Mouse (Mus musculus) G1E (cell line): ENCODE data around the gene Tnf. TPM values are rescaled to one million over a fixed set of nuclear protein-coding genes. Genes with fewer than 3 reads are reported as not detected.

Experiments
- ATAC-seq: 2 replicates; pipeline ENCODE4 v1.8.0; 2016; ENCODE audit warnings: mild to moderate bottlenecking; ENCODE audit not compliant: insufficient number of reproducible peaks, poor library complexity, low FRiP score, severe bottlenecking; ENCODE audit errors: extremely low read depth
- DNase-seq: peaks from one replicate; pipeline ENCODE4 v3.0.0; 2012; ENCODE audit warnings: low spot score
- H3K27me3 ChIP-seq: 2 replicates; pipeline ENCODE4 v1.6.1; 2012; ENCODE audit warnings: mild to moderate bottlenecking, low read length, inconsistent platforms; ENCODE audit not compliant: insufficient read depth
- H3K36me3 ChIP-seq: replicated peaks from 2 replicates; pipeline ENCODE3; 2012; ENCODE audit warnings: mild to moderate bottlenecking, inconsistent platforms
- H3K4me1 ChIP-seq: 2 replicates; pipeline ENCODE4 v1.6.1; 2012; ENCODE audit warnings: low read depth, low read length, inconsistent platforms, mixed read lengths; ENCODE audit not compliant: insufficient read depth
- H3K4me3 ChIP-seq: 2 replicates; pipeline ENCODE4 v1.5.1; 2012; ENCODE audit warnings: low read depth, mild to moderate bottlenecking, inconsistent platforms, low read length, moderate library complexity, mixed read lengths
- H3K9me3 ChIP-seq: replicated peaks from 2 replicates; pipeline ENCODE4 v1.6.1; 2012; ENCODE audit warnings: inconsistent platforms
- CTCF ChIP-seq: IDR thresholded peaks from 2 replicates; pipeline ENCODE4 v1.5.1; 2012; ENCODE audit warnings: low read depth, low read length, inconsistent platforms, mixed read lengths
- GATA1 ChIP-seq: IDR thresholded peaks from 2 replicates; pipeline ENCODE4 v1.6.1; 2012; ENCODE audit warnings: borderline replicate concordance, low read length, inconsistent platforms, mixed read lengths
- GATA2 ChIP-seq: IDR thresholded peaks from 2 replicates; pipeline ENCODE4 v1.6.1; 2012; ENCODE audit warnings: low read depth, low read length, inconsistent platforms, borderline replicate concordance
- POLR2AphosphoS5 ChIP-seq: IDR thresholded peaks from 2 replicates; pipeline ENCODE4 v1.6.1; 2012; ENCODE audit warnings: low read depth, low read length, inconsistent platforms; ENCODE audit not compliant: insufficient replicate concordance
- TAL1 ChIP-seq: conservative IDR thresholded peaks from 2 replicates; pipeline ENCODE4 v1.6.1; 2012; ENCODE audit warnings: low read depth, low read length, inconsistent platforms, mixed read lengths
- polyA plus RNA-seq: library from polyadenylated mRNA; stranded (reverse); fragments of >175 nt; gene quantifications from 2 replicates; pipeline ENCODE4 v1.2.3, GENCODE M21; 2012
- total RNA-seq, 2 experiments: library from RNA; stranded (forward) in 1 of 2; stranded (reverse) in 1 of 2; fragments of 200-1000 nt in 1 of 2; fragments of >200 nt in 1 of 2; fragmentation: Nextera tagmentation in 1 of 2; gene quantifications; 2 replicates each; pipeline ENCODE4 v1.2.3; 2014 to 2017

Gene Tnf
- total and polyA plus RNA-seq, 3 experiments, result 0.04 to 1.4 (median 0.68) TPM

- peaks cover 51% of the 10 kb centered on the region for H3K36me3 ChIP-seq
- H3K9me3 ChIP-seq, result no peaks in the 10 kb centered on the region
These were observed 38.3 kb downstream of the Tnf start for GRCm38 (mm10) chr17:35163326-35164081.

GRCm38 (mm10) chr17:35162730-35163129, 39.1 kb downstream of the Tnf start:
- H3K27me3 ChIP-seq, result no peaks in the 10 kb centered on the region
- H3K36me3 ChIP-seq, result peaks cover 59% of the 10 kb centered on the region
- TF ChIP-seq GATA2, result no peak
- no peak for TF ChIP-seq POLR2AphosphoS5
- no peak for TF ChIP-seq TAL1
- no peak for TF ChIP-seq GATA1
- no peak for TF ChIP-seq CTCF
- H3K4me3 ChIP-seq, result peak overlapping the region; percentile 91
- H3K4me1 ChIP-seq, result peaks cover 61% of the 10 kb centered on the region
- no peaks in the 10 kb centered on the region for H3K9me3 ChIP-seq
- ATAC-seq (no peak), DNase-seq (no peak)

More at GRCm38 (mm10) chr17:35163326-35164081, 38.3 kb downstream of the Tnf start:
- no peaks in the 10 kb centered on the region for H3K27me3 ChIP-seq
- no peak for DNase-seq
- no peak for TF ChIP-seq TAL1
- no peak for TF ChIP-seq CTCF
- TF ChIP-seq POLR2AphosphoS5, result no peak
- TF ChIP-seq GATA2, result no peak
- no peak for TF ChIP-seq GATA1
- peak overlapping the region; percentile 91 for H3K4me3 ChIP-seq
- peaks cover 60% of the 10 kb centered on the region for H3K4me1 ChIP-seq
- ATAC-seq, result no peak

- H3K27me3 ChIP-seq, result no peaks in the 10 kb centered on the region
- H3K4me3 ChIP-seq, result peak overlapping the region; percentile 91; the same call in 1 of the 2 replicates
- ATAC-seq (no peak), DNase-seq (no peak)
- no peaks in the 10 kb centered on the region for H3K9me3 ChIP-seq
- peaks cover 65% of the 10 kb centered on the region for H3K4me1 ChIP-seq
- H3K36me3 ChIP-seq, result peaks cover 65% of the 10 kb centered on the region
- no peak for TF ChIP-seq GATA1
- TF ChIP-seq CTCF, result no peak
- no peak for TF ChIP-seq TAL1
- no peak for TF ChIP-seq POLR2AphosphoS5
- no peak for TF ChIP-seq GATA2
These were observed 39.7 kb downstream of the Tnf start for GRCm38 (mm10) chr17:35162121-35162520.

- Histone ChIP-seq H3K36me3 (peaks cover 72% of the 10 kb centered on the region), H3K4me1 (peaks cover 66% of the 10 kb centered on the region)
These were observed 40.4 kb downstream of the Tnf start for GRCm38 (mm10) chr17:35161421-35161820.

GRCm38 (mm10) chr17:35159638-35160037, 42.2 kb downstream of the Tnf start:
- Histone ChIP-seq H3K9me3 (no peaks in the 10 kb centered on the region), H3K4me1 (peaks cover 73% of the 10 kb centered on the region), H3K4me3 (no peak overlapping the region), H3K36me3 (peaks cover 90% of the 10 kb centered on the region), H3K27me3 (no peaks in the 10 kb centered on the region)
- TF ChIP-seq GATA2, result no peak
- no peak for TF ChIP-seq TAL1
- no peak for ATAC-seq
- DNase-seq, result no peak

More at GRCm38 (mm10) chr17:35161421-35161820, 40.4 kb downstream of the Tnf start:
- no peaks in the 10 kb centered on the region for H3K27me3 ChIP-seq
- ATAC-seq, result no peak
- no peak for TF ChIP-seq POLR2AphosphoS5
- TF ChIP-seq CTCF, result no peak
- TF ChIP-seq GATA1, result no peak
- TF ChIP-seq GATA2, result no peak
- TF ChIP-seq TAL1, result no peak
- DNase-seq, result no peak
- H3K4me3 ChIP-seq, result peak overlapping the region; percentile 91; the same call in 1 of the 2 replicates
- H3K9me3 ChIP-seq, result no peaks in the 10 kb centered on the region

- ATAC-seq, result no peak
- DNase-seq, result no peak
- H3K9me3 ChIP-seq, result no peaks in the 10 kb centered on the region
- TF ChIP-seq GATA2, result no peak
- TF ChIP-seq POLR2AphosphoS5, result no peak
- no peak for TF ChIP-seq GATA1
- TF ChIP-seq CTCF, result no peak
- no peak for TF ChIP-seq TAL1
- peaks cover 76% of the 10 kb centered on the region for H3K4me1 ChIP-seq
- peaks cover 96% of the 10 kb centered on the region for H3K36me3 ChIP-seq
- H3K27me3 ChIP-seq, result no peaks in the 10 kb centered on the region
- H3K4me3 ChIP-seq, result no peak overlapping the region
These were observed 42.8 kb downstream of the Tnf start for GRCm38 (mm10) chr17:35158850-35159593.
